Mouse (Mus musculus) heart, embryonic 11.5 days (tissue): ENCODE data around the gene Stx18. TPM values are rescaled to one million over a fixed set of nuclear protein-coding genes. Genes with fewer than 3 reads are reported as not detected.

ENCODE experiments used
- ATAC-seq: fragments of 200-750 bp; cut with Nextera tagmentation; replicated peaks from 2 replicates; pipeline ENCODE4 v1.8.0; 2017; ENCODE audit warnings: moderate library complexity; ENCODE audit not compliant: insufficient number of reproducible peaks, low FRiP score, low TSS enrichment
- H3K27ac ChIP-seq: fragments of 300-500 bp; sonication (generic); 2 replicates; pipeline ENCODE4 v1.5.1; 2014; ENCODE audit warnings: mild to moderate bottlenecking, low read depth, low read length
- H3K27me3 ChIP-seq: fragments of 300-500 bp; sonication (generic); 2 replicates; pipeline ENCODE4 v1.6.1; 2014; ENCODE audit warnings: mild to moderate bottlenecking, low read length, mixed read lengths; ENCODE audit not compliant: control insufficient read depth, insufficient read depth
- H3K36me3 ChIP-seq: fragments of 300-500 bp; sonication (generic); 2 replicates; pipeline ENCODE4 v1.6.1; 2014; ENCODE audit warnings: mild to moderate bottlenecking, low read length, moderate library complexity, mixed read lengths; ENCODE audit not compliant: control insufficient read depth, insufficient read depth
- H3K4me1 ChIP-seq: fragments of 300-500 bp; sonication (generic); 2 replicates; pipeline ENCODE4 v1.6.1; 2014; ENCODE audit warnings: low read length; ENCODE audit not compliant: control insufficient read depth, insufficient read depth
- H3K4me2 ChIP-seq: fragments of 300-500 bp; sonication (generic); 2 replicates; pipeline ENCODE4 v1.6.1; 2014; ENCODE audit warnings: mild to moderate bottlenecking, moderate library complexity
- H3K4me3 ChIP-seq: fragments of 300-500 bp; sonication (generic); 2 replicates; pipeline ENCODE4 v1.5.1; 2014; ENCODE audit warnings: low read depth, low read length
- H3K9ac ChIP-seq: fragments of 300-500 bp; sonication (generic); 2 replicates; pipeline ENCODE4 v1.6.1; 2014; ENCODE audit warnings: mild to moderate bottlenecking, low read depth, low read length, moderate library complexity
- H3K9me3 ChIP-seq: fragments of 300-500 bp; sonication (generic); replicated peaks from 2 replicates; pipeline ENCODE4 v1.6.1; 2016; ENCODE audit warnings: low read length; ENCODE audit not compliant: control insufficient read depth
- WGBS: fragments of 180-500 bp; shearing (Covaris S2); extraction: QIAGEN DNeasy Blood & Tissue Kit; methylation state at CpG from one replicate; pipeline ENCODE4 v1.1.7; 2014; ENCODE audit not compliant: insufficient replicate concordance; 5-methylcytosine and 5-hydroxymethylcytosine counted together
- polyA plus RNA-seq: library from polyadenylated mRNA; unstranded; fragments of >200 nt; fragmentation: Nextera tagmentation; extraction: Ambion mirVana; gene quantifications from 2 replicates; pipeline ENCODE4 v1.2.1, GENCODE M21; 2014

The Stx18 gene
- polyA plus RNA-seq, 1 experiment from 2014 or later = 40.8 TPM

DNA sequence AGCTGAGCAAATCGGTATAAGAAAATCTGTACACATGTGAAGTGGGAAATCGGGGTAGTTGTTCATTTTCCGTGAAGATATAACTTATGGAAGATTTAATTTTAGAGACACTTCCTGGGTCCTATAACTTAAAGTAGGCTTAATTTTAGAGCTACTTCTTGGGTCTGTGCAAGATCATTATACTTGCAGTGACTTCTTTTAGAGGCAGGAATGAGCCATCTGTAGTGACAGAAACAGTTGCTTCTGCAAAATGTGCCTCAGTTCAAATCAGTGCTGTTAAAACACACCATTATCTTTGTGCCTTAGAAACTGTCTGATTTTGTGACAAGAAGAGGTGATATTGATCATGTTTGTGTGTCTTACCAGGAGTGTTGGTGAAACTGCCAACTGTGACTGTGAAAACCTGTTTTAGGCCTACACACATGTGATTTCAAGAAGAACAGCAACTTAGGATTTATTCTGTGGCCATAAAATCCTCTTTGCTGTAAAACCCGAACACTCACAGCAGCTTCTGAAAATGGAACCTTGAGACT is 25.6 kb downstream of the Stx18 start:
- H3K4me3 ChIP-seq = no peak overlapping the region
- H3K4me2 ChIP-seq = no peak overlapping the region
- no peaks in the 10 kb centered on the region for H3K27me3 ChIP-seq
- no peak overlapping the region for H3K9ac ChIP-seq
- WGBS = 87% methylated on average over 4 of the region's 4 CpGs
- 0 out of 2 replicates have a peak, but pooled peaks cover 2% of the 10 kb centered on the region for H3K4me1 ChIP-seq
- H3K36me3 ChIP-seq = no peaks in the 10 kb centered on the region
- H3K9me3 ChIP-seq = no peaks in the 10 kb centered on the region
- H3K27ac ChIP-seq = no peak overlapping the region
- no peak for ATAC-seq

DNA sequence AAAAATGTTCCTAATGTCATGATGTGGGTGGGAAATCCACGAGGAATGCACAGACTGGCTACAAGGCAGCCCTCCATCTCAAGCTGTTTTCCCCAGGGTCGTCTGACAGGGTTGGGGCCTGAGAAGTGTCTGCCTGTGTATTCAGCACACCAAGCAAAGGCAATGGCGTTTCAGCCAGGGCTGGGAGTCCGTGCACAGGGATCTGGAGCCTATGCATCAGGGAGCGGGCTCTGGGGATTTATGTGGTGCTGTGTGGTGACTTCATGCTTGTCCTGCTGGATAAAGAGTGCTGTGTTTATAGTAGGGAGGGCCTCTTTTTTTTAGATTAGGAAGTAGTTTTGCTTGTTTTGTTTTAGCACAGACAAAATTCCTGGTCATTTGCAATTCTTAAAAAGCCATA is 26.2 kb downstream of the Stx18 start:
- Histone ChIP-seq H3K27me3 (no peaks in the 10 kb centered on the region), H3K9ac (no peak overlapping the region), H3K4me1 (0 out of 2 replicates have a peak, but pooled peaks cover 2% of the 10 kb centered on the region), H3K36me3 (no peaks in the 10 kb centered on the region), H3K4me2 (no peak overlapping the region), H3K9me3 (no peaks in the 10 kb centered on the region), H3K27ac (no peak overlapping the region), H3K4me3 (no peak overlapping the region)
- WGBS = 37% methylated on average over 5 of the region's 5 CpGs
- no peak for ATAC-seq

GRCm38 (mm10) chr5:38065454-38065853 is 26.9 kb downstream of the Stx18 start:
- no peak overlapping the region for H3K4me3 ChIP-seq
- H3K36me3 ChIP-seq = no peaks in the 10 kb centered on the region
- 78% methylated on average over 2 of the region's 2 CpGs for WGBS
- no peaks in the 10 kb centered on the region for H3K27me3 ChIP-seq
- no peak for ATAC-seq
- H3K4me1 ChIP-seq = 0 out of 2 replicates have a peak, but pooled peaks cover 2% of the 10 kb centered on the region
- no peak overlapping the region for H3K9ac ChIP-seq
- no peaks in the 10 kb centered on the region for H3K9me3 ChIP-seq
- H3K27ac ChIP-seq = no peak overlapping the region
- H3K4me2 ChIP-seq = no peak overlapping the region

GRCm38 (mm10) chr5:38066606-38067005 is 28.1 kb downstream of the Stx18 start:
- H3K4me1 ChIP-seq = 0 out of 2 replicates have a peak, but pooled peaks cover 2% of the 10 kb centered on the region
- no peak overlapping the region for H3K4me3 ChIP-seq
- no peak overlapping the region for H3K27ac ChIP-seq
- H3K36me3 ChIP-seq = no peaks in the 10 kb centered on the region
- H3K9me3 ChIP-seq = no peaks in the 10 kb centered on the region
- H3K9ac ChIP-seq = no peak overlapping the region
- H3K27me3 ChIP-seq = no peaks in the 10 kb centered on the region
- no peak overlapping the region for H3K4me2 ChIP-seq
- WGBS = 96% methylated on average over 1 of the region's 1 CpGs
- ATAC-seq = no peak

GRCm38 (mm10) chr5:38076326-38076725 is 37.8 kb downstream of the Stx18 start:
- Histone ChIP-seq H3K9me3 (no peaks in the 10 kb centered on the region), H3K4me3 (no peak overlapping the region), H3K4me1 (no peaks in the 10 kb centered on the region), H3K27me3 (no peaks in the 10 kb centered on the region), H3K9ac (no peak overlapping the region), H3K36me3 (no peaks in the 10 kb centered on the region), H3K27ac (no peak overlapping the region), H3K4me2 (no peak overlapping the region)
- ATAC-seq = no peak
- 82% methylated on average over 4 of the region's 4 CpGs for WGBS

DNA sequence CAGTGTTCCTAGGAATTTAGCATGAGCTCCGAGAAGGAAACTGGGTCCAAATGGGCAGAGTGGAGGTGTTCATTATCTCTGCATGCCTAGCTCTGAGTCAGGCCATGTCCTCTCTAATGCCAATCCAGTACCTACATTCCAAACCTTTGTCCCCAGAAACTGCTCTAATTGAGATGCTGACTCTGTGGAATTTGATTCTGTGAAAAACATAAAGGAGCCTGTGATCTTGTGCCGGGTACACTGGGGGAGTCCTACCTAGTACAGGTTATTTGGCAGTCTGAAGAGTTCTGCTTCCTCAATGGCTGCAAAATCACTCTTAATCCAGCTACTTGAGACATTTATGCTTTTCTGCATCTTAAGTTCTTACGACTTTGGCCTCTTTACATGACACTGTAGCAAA is 40.0 kb downstream of the Stx18 start:
- peaks cover 3% of the 10 kb centered on the region; the same call in 1 of the 2 replicates for H3K4me1 ChIP-seq
- H3K4me2 ChIP-seq = no peak overlapping the region
- H3K36me3 ChIP-seq = no peaks in the 10 kb centered on the region
- no peak for ATAC-seq
- H3K9ac ChIP-seq = no peak overlapping the region
- H3K9me3 ChIP-seq = no peaks in the 10 kb centered on the region
- H3K27ac ChIP-seq = no peak overlapping the region
- H3K27me3 ChIP-seq = no peaks in the 10 kb centered on the region
- WGBS = 79% methylated on average over 3 of the region's 3 CpGs
- no peak overlapping the region for H3K4me3 ChIP-seq

DNA sequence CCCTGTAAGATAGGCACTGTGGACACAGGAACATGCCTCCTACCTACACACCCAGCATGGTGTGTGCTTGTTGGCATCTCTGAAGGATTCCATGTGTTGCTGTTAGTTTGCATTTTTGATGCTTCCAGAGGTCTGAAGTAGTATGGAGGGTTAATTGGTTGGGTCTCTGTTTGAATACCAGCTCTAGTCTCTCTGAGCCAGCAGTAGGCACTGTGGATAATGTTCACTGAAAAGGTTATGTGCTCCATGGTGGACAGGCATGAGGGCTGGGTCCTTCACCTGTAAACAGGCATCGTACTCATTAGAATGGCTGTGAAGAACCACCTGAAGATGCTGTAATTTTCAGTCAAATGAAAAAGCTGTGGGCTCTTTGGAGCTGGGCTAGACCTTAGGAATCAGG is 41.9 kb downstream of the Stx18 start:
- H3K27me3 ChIP-seq = no peaks in the 10 kb centered on the region
- 95% methylated on average over 1 of the region's 1 CpGs for WGBS
- ATAC-seq = no peak

GRCm38 (mm10) chr5:38082589-38082988 is 44.0 kb downstream of the Stx18 start:
- H3K4me2 ChIP-seq = no peak overlapping the region
- H3K36me3 ChIP-seq = no peaks in the 10 kb centered on the region
- H3K9ac ChIP-seq = no peak overlapping the region
- no peaks in the 10 kb centered on the region for H3K27me3 ChIP-seq
- no peaks in the 10 kb centered on the region for H3K9me3 ChIP-seq
- no peak for ATAC-seq
- H3K4me3 ChIP-seq = no peak overlapping the region
- no peak overlapping the region for H3K27ac ChIP-seq
- 64% methylated on average over 3 of the region's 3 CpGs for WGBS
- H3K4me1 ChIP-seq = peaks cover 10% of the 10 kb centered on the region

More for the DNA sequence above, 41.9 kb downstream of the Stx18 start:
- H3K9me3 ChIP-seq = no peaks in the 10 kb centered on the region
- no peaks in the 10 kb centered on the region for H3K36me3 ChIP-seq
- H3K4me2 ChIP-seq = no peak overlapping the region
- peaks cover 6% of the 10 kb centered on the region for H3K4me1 ChIP-seq
- no peak overlapping the region for H3K9ac ChIP-seq
- no peak overlapping the region for H3K27ac ChIP-seq
- H3K4me3 ChIP-seq = no peak overlapping the region

DNA sequence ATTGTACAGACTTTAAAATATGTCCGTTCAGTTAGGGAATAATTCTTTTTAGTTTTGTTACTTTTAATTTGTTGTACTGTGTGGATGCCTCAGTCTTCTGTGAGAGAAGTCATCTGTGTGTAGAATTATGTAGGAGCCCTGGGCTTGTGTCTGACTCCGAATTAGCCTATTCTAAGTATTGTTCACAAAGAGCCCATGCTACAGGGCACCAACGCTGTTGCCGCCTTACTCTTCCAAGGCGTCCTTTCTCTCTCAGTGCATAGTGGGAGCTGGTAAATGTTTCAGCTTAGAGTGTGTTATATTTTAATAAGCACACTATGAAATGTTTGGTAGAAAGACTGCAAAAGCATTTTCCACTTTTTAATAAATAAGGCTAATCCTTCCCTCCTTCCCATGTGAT is 44.8 kb downstream of the Stx18 start:
- Histone ChIP-seq H3K9ac (no peak overlapping the region), H3K4me2 (no peak overlapping the region), H3K27me3 (no peaks in the 10 kb centered on the region), H3K9me3 (no peaks in the 10 kb centered on the region), H3K36me3 (no peaks in the 10 kb centered on the region), H3K27ac (no peak overlapping the region), H3K4me1 (peaks cover 10% of the 10 kb centered on the region), H3K4me3 (no peak overlapping the region)
- ATAC-seq = no peak
- WGBS = 82% methylated on average over 5 of the region's 5 CpGs
